Mouse (Mus musculus) stomach, postnatal 0 days (tissue): ENCODE data around the gene Bcl2l13. TPM values are rescaled to one million over a fixed set of nuclear protein-coding genes. Genes with fewer than 3 reads are reported as not detected.
A peak's percentile ranks its signal among the peaks of the same experiment; 100 is the strongest.
"Not testable (repeated sequence)": the region's sequence is repeated elsewhere in the genome, so short reads cannot be mapped to it uniquely, and the experiment has no call there.

ENCODE experiments used
- ATAC-seq: fragments of 200-750 bp; cut with Nextera tagmentation; 2 replicates; pipeline ENCODE4 v1.8.0; 2017; ENCODE audit not compliant: low FRiP score, low TSS enrichment
- DNase-seq: peaks from one replicate; pipeline ENCODE4 v3.0.0-alpha.2; 2016; ENCODE audit warnings: low spot score
- H3K27ac ChIP-seq: fragments of 300-500 bp; sonication (generic); replicated peaks from 2 replicates; pipeline ENCODE4 v1.5.1; 2014; ENCODE audit warnings: mild to moderate bottlenecking, control low read depth
- H3K27me3 ChIP-seq: fragments of 300-500 bp; sonication (generic); 2 replicates; pipeline ENCODE4 v1.6.1; 2014; ENCODE audit warnings: low read length; ENCODE audit not compliant: control insufficient read depth, insufficient read depth
- H3K36me3 ChIP-seq: fragments of 300-500 bp; sonication (generic); 2 replicates; pipeline ENCODE4 v1.6.1; 2014; ENCODE audit warnings: low read length, mixed read lengths; ENCODE audit not compliant: control insufficient read depth, insufficient read depth
- H3K4me1 ChIP-seq: fragments of 300-500 bp; sonication (generic); replicated peaks from 2 replicates; pipeline ENCODE4 v1.6.1; 2014; ENCODE audit warnings: antibody characterized with exemption; ENCODE audit not compliant: control insufficient read depth, insufficient read depth
- H3K4me2 ChIP-seq: fragments of 300-500 bp; sonication (generic); replicated peaks from 2 replicates; pipeline ENCODE4 v1.6.1; 2014; ENCODE audit warnings: low read depth, mild to moderate bottlenecking, control low read depth, moderate library complexity
- H3K4me3 ChIP-seq: fragments of 300-500 bp; sonication (generic); 2 replicates; pipeline ENCODE4 v1.5.1; 2014; ENCODE audit warnings: low read depth, low read length, control low read depth
- H3K9ac ChIP-seq: fragments of 300-500 bp; sonication (generic); 2 replicates; pipeline ENCODE4 v1.6.1; 2014; ENCODE audit warnings: mild to moderate bottlenecking, low read length, control low read depth, mixed read lengths
- H3K9me3 ChIP-seq: fragments of 300-500 bp; sonication (generic); 2 replicates; pipeline ENCODE4 v1.6.1; 2016; ENCODE audit warnings: low read length; ENCODE audit not compliant: control insufficient read depth
- CTCF ChIP-seq: IDR thresholded peaks from 2 replicates; pipeline ENCODE4 v1.5.1; 2016; ENCODE audit warnings: antibody characterized with exemption, low read depth, mild to moderate bottlenecking, moderate library complexity
- EP300 ChIP-seq: optimal IDR thresholded peaks from 2 replicates; pipeline ENCODE3; 2016; ENCODE audit warnings: antibody characterized with exemption
- WGBS: fragments of 180-500 bp; shearing (Covaris S2); extraction: QIAGEN DNeasy Blood & Tissue Kit; methylation state at CpG from one replicate; pipeline ENCODE4 v1.1.7; 2014; 5-methylcytosine and 5-hydroxymethylcytosine counted together
- polyA plus RNA-seq: library from polyadenylated mRNA; unstranded; fragments of >200 nt; fragmentation: Nextera tagmentation; extraction: Ambion mirVana; gene quantifications from 2 replicates; pipeline ENCODE4 v1.2.1, GENCODE M21; 2015

The Bcl2l13 gene
- polyA plus RNA-seq, 1 experiment from 2014 or later: 18.4 TPM

GRCm38 (mm10) chr6:120834766-120835321 lies 1.2 kb upstream of the Bcl2l13 start:
- WGBS: 45% methylated on average over 4 of the region's 4 CpGs
- no peak for ATAC-seq

GRCm38 (mm10) chr6:120836389-120837151 lies 558 bp downstream of the Bcl2l13 start:
- H3K27me3 ChIP-seq: no peaks in the 10 kb centered on the region
- ATAC-seq: peak; percentile 53
- no peak for DNase-seq

More at GRCm38 (mm10) chr6:120834766-120835321, 1.2 kb upstream of the Bcl2l13 start:
- Histone ChIP-seq H3K9ac (no peak overlapping the region), H3K4me3 (no peak overlapping the region), H3K9me3 (no peaks in the 10 kb centered on the region), H3K36me3 (no peaks in the 10 kb centered on the region), H3K4me1 (no peaks in the 10 kb centered on the region), H3K27ac (no peak overlapping the region), H3K4me2 (no peak overlapping the region), H3K27me3 (no peaks in the 10 kb centered on the region)
- TF ChIP-seq EP300 (no peak), CTCF (no peak)
- no peak for DNase-seq

GRCm38 (mm10) chr6:120837152-120837530 lies 1.1 kb downstream of the Bcl2l13 start:
- Histone ChIP-seq H3K27ac (peak overlapping the region; percentile 97; the same call in 1 of the 2 replicates), H3K4me1 (no peaks in the 10 kb centered on the region), H3K9me3 (no peaks in the 10 kb centered on the region), H3K27me3 (no peaks in the 10 kb centered on the region), H3K4me2 (peak overlapping the region; percentile 69), H3K36me3 (no peaks in the 10 kb centered on the region), H3K9ac (peak overlapping the region; percentile 99), H3K4me3 (peak overlapping the region; percentile 92)
- TF ChIP-seq EP300 (no peak), CTCF (no peak)
- DNase-seq (no peak), ATAC-seq (0 out of 2 replicates have a peak, but pooled peaks have one; percentile 23)
- WGBS: 43% methylated on average over 1 of the region's 1 CpGs

More at GRCm38 (mm10) chr6:120836389-120837151, 558 bp downstream of the Bcl2l13 start:
- H3K4me2 ChIP-seq: peak overlapping the region; percentile 69
- peak overlapping the region; percentile 92 for H3K4me3 ChIP-seq
- H3K27ac ChIP-seq: peak overlapping the region; percentile 97
- no peaks in the 10 kb centered on the region for H3K4me1 ChIP-seq
- H3K9ac ChIP-seq: peak overlapping the region; percentile 99
- 2% methylated on average over 36 of the region's 37 CpGs for whole genome bisulfite sequencing
- no peak for TF ChIP-seq EP300
- no peak for TF ChIP-seq CTCF
- H3K36me3 ChIP-seq: no peaks in the 10 kb centered on the region
- no peaks in the 10 kb centered on the region for H3K9me3 ChIP-seq

- no peak overlapping the region for H3K4me3 ChIP-seq
- ATAC-seq (no peak), DNase-seq (no peak)
- no peak overlapping the region for H3K9ac ChIP-seq
- no peaks in the 10 kb centered on the region for H3K9me3 ChIP-seq
- H3K27me3 ChIP-seq: no peaks in the 10 kb centered on the region
- no peak overlapping the region for H3K27ac ChIP-seq
- 90% methylated on average over 7 of the region's 7 CpGs for WGBS
- no peaks in the 10 kb centered on the region for H3K36me3 ChIP-seq
- no peak for TF ChIP-seq CTCF
- no peak for TF ChIP-seq EP300
- no peaks in the 10 kb centered on the region for H3K4me1 ChIP-seq
- H3K4me2 ChIP-seq: no peak overlapping the region
These were observed 4.2 kb downstream of the Bcl2l13 start for GRCm38 (mm10) chr6:120840258-120840657.

- DNase-seq (no peak), ATAC-seq (no peak)
- H3K36me3 ChIP-seq: no peaks in the 10 kb centered on the region
- H3K9me3 ChIP-seq: no peaks in the 10 kb centered on the region
- TF ChIP-seq EP300: no peak
- TF ChIP-seq CTCF: no peak
- H3K27me3 ChIP-seq: no peaks in the 10 kb centered on the region
- H3K4me2 ChIP-seq: no peak overlapping the region
- H3K9ac ChIP-seq: no peak overlapping the region
- no peaks in the 10 kb centered on the region for H3K4me1 ChIP-seq
- WGBS: 88% methylated on average over 5 of the region's 5 CpGs
- no peak overlapping the region for H3K27ac ChIP-seq
- H3K4me3 ChIP-seq: no peak overlapping the region
These were observed 5.7 kb downstream of the Bcl2l13 start for GRCm38 (mm10) chr6:120841754-120842153.

GRCm38 (mm10) chr6:120850720-120851119 lies 14.7 kb downstream of the Bcl2l13 start:
- ATAC-seq, H3K27ac ChIP-seq, H3K9me3 ChIP-seq: not testable (repeated sequence)

More at GRCm38 (mm10) chr6:120850720-120851119, 14.7 kb downstream of the Bcl2l13 start:
- not testable (repeated sequence) for H3K4me1 ChIP-seq, H3K9ac ChIP-seq, H3K4me3 ChIP-seq, DNase-seq, H3K4me2 ChIP-seq, H3K27me3 ChIP-seq
- peaks cover 10% of the 10 kb centered on the region for H3K36me3 ChIP-seq
